Mouse (Mus musculus): Measurements from ENCODE around the gene Auh.

DNA sequence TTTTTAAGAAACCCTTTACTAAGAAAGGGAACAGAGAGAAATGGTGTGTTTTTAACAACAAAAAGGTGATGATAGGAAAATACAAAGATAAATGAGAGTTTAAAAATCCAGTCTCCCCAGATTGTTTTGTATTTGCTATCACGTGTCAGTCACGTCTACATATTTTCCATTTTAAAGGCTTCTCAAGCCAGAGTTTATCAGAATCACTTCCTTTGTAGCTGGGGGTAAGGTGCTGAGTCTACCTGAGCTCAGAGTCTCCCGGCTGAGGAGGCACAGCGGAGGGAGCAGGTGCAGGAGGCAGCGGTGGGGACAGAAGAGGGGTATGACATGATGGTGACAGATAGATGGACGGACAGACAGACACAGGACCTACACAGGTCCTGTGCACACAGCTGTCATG, 55.1 kb downstream of the Auh start:
- TF ChIP-seq GATA1 (IDR thresholded peaks at IDR 0.05; ENCODE audit: low read length) (no peak), TAL1 (IDR thresholded peaks at IDR 0.05; ENCODE audit: low read length) (no peak)
